12 mouse cellular contexts compared by ENCODE assay signal in the genomic region with DNA sequence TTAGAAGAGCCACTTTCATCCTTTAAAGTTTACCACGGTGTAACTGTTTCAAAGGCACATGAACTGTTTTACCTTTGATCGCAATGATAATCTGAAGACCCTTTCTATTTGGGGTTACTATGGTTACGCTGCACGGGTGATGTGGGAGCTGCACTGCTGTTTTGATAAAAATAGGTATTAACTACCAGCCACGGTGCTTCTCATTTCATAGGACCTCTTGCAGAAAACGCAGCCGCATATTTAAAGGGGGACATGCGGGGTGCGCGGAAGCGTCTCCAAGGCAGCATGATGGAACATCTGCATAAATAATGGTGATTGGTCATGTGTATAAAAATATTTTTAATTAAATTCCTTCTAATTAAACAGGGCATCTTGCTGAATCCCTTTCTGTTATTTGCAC.
A peak's percentile ranks its signal among the peaks of the same experiment; 100 is the strongest.
DNase-seq lines count a peak whose midpoint lies in the region; ATAC-seq lines count a peak whose summit lies in the region.
"Had no signal": no experiment of that assay in that cellular context is flagged by ENCODE, and none has a peak within 500 bp of the region (broad histone marks: within the 10 kb centered on the region; RNA-seq: fewer than 3 reads in every experiment).

No protein-coding gene starts in this region.

- no peak overlapping the region for H3K4me3 ChIP-seq in forebrain, embryonic 10.5 days
- H3K4me3 ChIP-seq in hindbrain, embryonic 15.5 days = no peak overlapping the region
- no peak overlapping the region for H3K4me3 ChIP-seq in midbrain, embryonic 16.5 days (ENCODE audit: low read depth, low read length)
- H3K4me3 ChIP-seq: embryonic facial prominence, embryonic 15.5 days; limb, embryonic 15.5 days; lung, embryonic 15.5 days had no signal

- peak; percentile 61; the same call in 1 of the 2 replicates for ATAC-seq in hindbrain, embryonic 15.5 days (ENCODE audit: low FRiP score, low read depth)
- peak; percentile 69 for ATAC-seq in midbrain, embryonic 16.5 days

- no peaks in the 10 kb centered on the region for H3K27me3 ChIP-seq in forebrain, embryonic 10.5 days (ENCODE audit: poor library complexity, severe bottlenecking)
- no peaks in the 10 kb centered on the region for H3K27me3 ChIP-seq in hindbrain, embryonic 15.5 days
- no peaks in the 10 kb centered on the region for H3K27me3 ChIP-seq in midbrain, embryonic 16.5 days (ENCODE audit: control insufficient read depth, insufficient read depth, low read depth, low read length)
- H3K27me3 ChIP-seq: embryonic facial prominence, embryonic 15.5 days; limb, embryonic 15.5 days; lung, embryonic 15.5 days had no signal

- peaks cover 25% of the 10 kb centered on the region for H3K4me1 ChIP-seq in forebrain, embryonic 10.5 days
- H3K4me1 ChIP-seq in hindbrain, embryonic 15.5 days (replicated peaks) = peaks cover 16% of the 10 kb centered on the region
- peaks cover 22% of the 10 kb centered on the region for H3K4me1 ChIP-seq in midbrain, embryonic 16.5 days (ENCODE audit: control insufficient read depth, insufficient read depth, low read length)
- H3K4me1 ChIP-seq: embryonic facial prominence, embryonic 15.5 days; lung, embryonic 15.5 days had no signal

- H3K9me3 ChIP-seq in forebrain, embryonic 10.5 days = no peaks in the 10 kb centered on the region
- no peaks in the 10 kb centered on the region for H3K9me3 ChIP-seq in hindbrain, embryonic 15.5 days
- H3K9me3 ChIP-seq in midbrain, embryonic 16.5 days (replicated peaks; ENCODE audit: control insufficient read depth, low read length, poor library complexity, severe bottlenecking) = no peaks in the 10 kb centered on the region
- H3K9me3 ChIP-seq: embryonic facial prominence, embryonic 15.5 days; limb, embryonic 15.5 days; lung, embryonic 15.5 days had no signal

- DNase-seq in layer of hippocampus, adult 11-12 months (ENCODE audit: low spot score) = peak; percentile 13
- DNase-seq in layer of hippocampus, postnatal 10 days (ENCODE audit: low spot score in 2 of 2) = no peak
- DNase-seq in forebrain, embryonic 10.5 days (ENCODE audit: extremely low spot score, low spot score) = no peak
- DNase-seq in c-Kit-positive CD71-positive TER-119-positive erythroid progenitor cells, embryonic 14.5 days (ENCODE audit: low spot score) = no peak
- no peak for DNase-seq in kidney, postnatal 4 days
- no peak for DNase-seq in natural killer cell, adult 2 months (ENCODE audit: low spot score in 2 of 2)
- DNase-seq: adrenal gland, adult 2 months had no signal

- H3K36me3 ChIP-seq in forebrain, embryonic 10.5 days (replicated peaks) = no peaks in the 10 kb centered on the region
- H3K36me3 ChIP-seq in hindbrain, embryonic 15.5 days = no peaks in the 10 kb centered on the region
- no peaks in the 10 kb centered on the region for H3K36me3 ChIP-seq in midbrain, embryonic 16.5 days (ENCODE audit: control insufficient read depth, insufficient read depth, low read length)
- H3K36me3 ChIP-seq: embryonic facial prominence, embryonic 15.5 days; limb, embryonic 15.5 days; lung, embryonic 15.5 days had no signal

- peak overlapping the region; percentile 42 for H3K4me2 ChIP-seq in hindbrain, embryonic 15.5 days
- peak overlapping the region; percentile 47 for H3K4me2 ChIP-seq in midbrain, embryonic 16.5 days (ENCODE audit: low read length)
- H3K4me2 ChIP-seq: embryonic facial prominence, embryonic 15.5 days; limb, embryonic 15.5 days; lung, embryonic 15.5 days had no signal

- 72% methylated on average over 11 of the region's 11 CpGs for WGBS in forebrain, embryonic 10.5 days
- WGBS in hindbrain, embryonic 15.5 days = 33% methylated on average over 11 of the region's 11 CpGs
- WGBS in midbrain, embryonic 16.5 days = 22% methylated on average over 11 of the region's 11 CpGs

- H3K27ac ChIP-seq in forebrain, embryonic 10.5 days = 0 out of 2 replicates have a peak overlapping the region, but pooled peaks have one; percentile 11
- no peak overlapping the region for H3K27ac ChIP-seq in hindbrain, embryonic 15.5 days (replicated peaks)
- peak overlapping the region; percentile 10; the same call in 1 of the 2 replicates for H3K27ac ChIP-seq in midbrain, embryonic 16.5 days (ENCODE audit: low read length)
- H3K27ac ChIP-seq: embryonic facial prominence, embryonic 15.5 days; limb, embryonic 15.5 days; lung, embryonic 15.5 days had no signal

- no peak overlapping the region for H3K9ac ChIP-seq in hindbrain, embryonic 15.5 days
- no peak overlapping the region for H3K9ac ChIP-seq in midbrain, embryonic 16.5 days (ENCODE audit: low read depth, low read length)
- H3K9ac ChIP-seq: embryonic facial prominence, embryonic 15.5 days; limb, embryonic 15.5 days; lung, embryonic 15.5 days had no signal
